Mouse (Mus musculus) forebrain, embryonic 11.5 days (tissue): ENCODE results near the gene Dynll1. TPM values are rescaled to one million over a fixed set of nuclear protein-coding genes. Genes with fewer than 3 reads are reported as not detected.

Experiments
- ATAC-seq: fragments of 200-750 bp; cut with Nextera tagmentation; replicated peaks from 2 replicates; pipeline ENCODE4 v1.8.0; 2017; ENCODE audit warnings: moderate TSS enrichment; ENCODE audit not compliant: low FRiP score
- DNase-seq: peaks from one replicate; pipeline ENCODE4 v3.0.0-alpha.2; 2017; ENCODE audit warnings: low spot score
- H3K27ac ChIP-seq: fragments of 300-500 bp; sonication (generic); 2 replicates; pipeline ENCODE4 v1.5.1; 2014; ENCODE audit warnings: low read depth, low read length
- H3K27me3 ChIP-seq: fragments of 300-500 bp; sonication (generic); 2 replicates; pipeline ENCODE4 v1.6.1; 2014; ENCODE audit warnings: mild to moderate bottlenecking, low read length, mixed read lengths; ENCODE audit not compliant: control insufficient read depth, insufficient read depth
- H3K36me3 ChIP-seq: fragments of 300-500 bp; sonication (generic); 2 replicates; pipeline ENCODE4 v1.6.1; 2014; ENCODE audit warnings: mild to moderate bottlenecking, low read length, moderate library complexity, mixed read lengths; ENCODE audit not compliant: control insufficient read depth, insufficient read depth
- H3K4me1 ChIP-seq: fragments of 300-500 bp; sonication (generic); replicated peaks from 2 replicates; pipeline ENCODE4 v1.6.1; 2014; ENCODE audit warnings: low read length, mixed read lengths; ENCODE audit not compliant: control insufficient read depth, insufficient read depth
- H3K4me2 ChIP-seq: fragments of 300-500 bp; sonication (generic); 2 replicates; pipeline ENCODE4 v1.6.1; 2014; ENCODE audit warnings: low read depth, mild to moderate bottlenecking, low read length, moderate library complexity, mixed read lengths; ENCODE audit not compliant: severe bottlenecking
- H3K4me3 ChIP-seq: fragments of 300-500 bp; sonication (generic); 2 replicates; pipeline ENCODE4 v1.5.1; 2014; ENCODE audit warnings: low read depth, low read length
- H3K9ac ChIP-seq: fragments of 300-500 bp; sonication (generic); 2 replicates; pipeline ENCODE4 v1.6.1; 2014; ENCODE audit warnings: low read length
- H3K9me3 ChIP-seq: fragments of 300-500 bp; sonication (generic); 2 replicates; pipeline ENCODE4 v1.6.1; 2016; ENCODE audit warnings: low read length, mixed read lengths; ENCODE audit not compliant: control insufficient read depth
- WGBS: fragments of 180-500 bp; shearing (Covaris S2); extraction: QIAGEN DNeasy Blood & Tissue Kit; methylation state at CpG from one replicate; pipeline ENCODE4 v1.1.7; 2014; 5-methylcytosine and 5-hydroxymethylcytosine counted together
- polyA plus RNA-seq: library from polyadenylated mRNA; unstranded; fragments of >200 nt; fragmentation: Nextera tagmentation; extraction: Ambion mirVana; gene quantifications from 2 replicates; pipeline ENCODE4 v1.2.1, GENCODE M21; 2014

Dynll1 gene
- polyA plus RNA-seq, result 1,518 and 1,534 TPM in 2 replicates

- Histone ChIP-seq H3K9me3 (no peaks in the 10 kb centered on the region), H3K4me2 (peak within 1 kb of the TSS; percentile 76), H3K4me1 (peaks cover 21% of the 10 kb centered on the region; the same call in 1 of the 2 replicates), H3K27ac (peak within 1 kb of the TSS; percentile 85), H3K9ac (peak within 1 kb of the TSS; percentile 89), H3K36me3 (peaks cover 8% of the 10 kb centered on the region), H3K4me3 (peak within 1 kb of the TSS; percentile 83), H3K27me3 (peaks cover 4% of the 10 kb centered on the region; the same call in 1 of the 2 replicates)
- peak; percentile 97 for ATAC-seq
- DNase-seq, result peak; percentile 100
- WGBS, result under 1% methylated on average over 62 of the region's 66 CpGs
These were observed at the start of gene Dynll1 for GRCm38 (mm10) chr5:115300792-115301614. Gene Dynll1, minus strand, starts transcription at chr5:115300999.

- H3K4me2 ChIP-seq, result peak overlapping the region; percentile 67
- no peaks in the 10 kb centered on the region; the same call in 1 of the 2 replicates for H3K9me3 ChIP-seq
- ATAC-seq (peak; percentile 40; the same call in 1 of the 2 replicates), DNase-seq (no peak)
- H3K27ac ChIP-seq, result peak overlapping the region; percentile 83
- peak overlapping the region; percentile 89 for H3K4me3 ChIP-seq
- peaks cover 12% of the 10 kb centered on the region; the same call in 1 of the 2 replicates for H3K36me3 ChIP-seq
- peaks cover 9% of the 10 kb centered on the region for H3K4me1 ChIP-seq
- peak overlapping the region; percentile 83 for H3K9ac ChIP-seq
- under 1% methylated on average over 18 of the region's 18 CpGs for WGBS
- H3K27me3 ChIP-seq, result no peaks in the 10 kb centered on the region
These were observed 48.4 kb upstream of the Dynll1 start for GRCm38 (mm10) chr5:115349225-115349555.

- peak within 1 kb of the TSS; percentile 83 for H3K27ac ChIP-seq
- H3K4me3 ChIP-seq, result peak within 1 kb of the TSS; percentile 89
- peaks cover 9% of the 10 kb centered on the region for H3K4me1 ChIP-seq
- H3K36me3 ChIP-seq, result peaks cover 15% of the 10 kb centered on the region; the same call in 1 of the 2 replicates
- H3K9me3 ChIP-seq, result no peaks in the 10 kb centered on the region; the same call in 1 of the 2 replicates
- ATAC-seq (peak; percentile 94), DNase-seq (peak; percentile 100)
- H3K9ac ChIP-seq, result peak within 1 kb of the TSS; percentile 83
- H3K4me2 ChIP-seq, result peak within 1 kb of the TSS; percentile 67
- under 1% methylated on average over 72 of the region's 74 CpGs for WGBS
- H3K27me3 ChIP-seq, result no peaks in the 10 kb centered on the region
These were observed 47.9 kb upstream of the Dynll1 start, which contains the start of gene Cox6a1 for GRCm38 (mm10) chr5:115348546-115349224. Gene Cox6a1, minus strand, starts transcription at chr5:115348981.

GRCm38 (mm10) chr5:115347564-115347963 is 46.8 kb upstream of the Dynll1 start:
- H3K36me3 ChIP-seq, result peaks cover 18% of the 10 kb centered on the region; the same call in 1 of the 2 replicates
- 5% methylated on average over 5 of the region's 5 CpGs for WGBS
- H3K9ac ChIP-seq, result peak overlapping the region; percentile 37
- peak overlapping the region; percentile 67 for H3K4me2 ChIP-seq
- peak overlapping the region; percentile 89 for H3K4me3 ChIP-seq
- H3K4me1 ChIP-seq, result peaks cover 9% of the 10 kb centered on the region
- no peak overlapping the region for H3K27ac ChIP-seq
- H3K9me3 ChIP-seq, result no peaks in the 10 kb centered on the region; the same call in 1 of the 2 replicates
- DNase-seq, result peak; percentile 89
- ATAC-seq, result 0 out of 2 replicates have a peak, but pooled peaks have one; percentile 39
- H3K27me3 ChIP-seq, result no peaks in the 10 kb centered on the region

GRCm38 (mm10) chr5:115341314-115342165 is 40.7 kb upstream of the Dynll1 start:
- no peak; the same call in 1 of the 2 replicates for ATAC-seq
- H3K4me2 ChIP-seq, result peak overlapping the region; percentile 74
- no peak for DNase-seq
- H3K4me3 ChIP-seq, result peak overlapping the region; percentile 80
- WGBS, result 13% methylated on average over 36 of the region's 36 CpGs
- no peaks in the 10 kb centered on the region for H3K9me3 ChIP-seq
- peak overlapping the region; percentile 83 for H3K9ac ChIP-seq
- H3K27ac ChIP-seq, result no peak overlapping the region
- H3K36me3 ChIP-seq, result peaks cover 18% of the 10 kb centered on the region; the same call in 1 of the 2 replicates
- H3K27me3 ChIP-seq, result no peaks in the 10 kb centered on the region
- H3K4me1 ChIP-seq, result peaks cover 6% of the 10 kb centered on the region

GRCm38 (mm10) chr5:115340577-115341313 is 39.9 kb upstream of the Dynll1 start, which contains the start of the genes Gatc and Triap1:
Gene Gatc, minus strand, starts transcription at chr5:115341178.
Gene Triap1, plus strand, starts transcription at chr5:115341225.
- DNase-seq, result peak; percentile 96
- H3K36me3 ChIP-seq, result peaks cover 18% of the 10 kb centered on the region; the same call in 1 of the 2 replicates

GRCm38 (mm10) chr5:115340007-115340406 is 39.2 kb upstream of the Dynll1 start:
- peak overlapping the region; percentile 80 for H3K4me3 ChIP-seq
- no peak for ATAC-seq
- H3K36me3 ChIP-seq, result peaks cover 14% of the 10 kb centered on the region; the same call in 1 of the 2 replicates
- peak overlapping the region; percentile 83; the same call in 1 of the 2 replicates for H3K9ac ChIP-seq
- H3K27ac ChIP-seq, result no peak overlapping the region
- DNase-seq, result no peak
- H3K4me1 ChIP-seq, result peaks cover 6% of the 10 kb centered on the region
- no peaks in the 10 kb centered on the region for H3K27me3 ChIP-seq
- no peaks in the 10 kb centered on the region for H3K9me3 ChIP-seq
- WGBS, result 46% methylated on average over 7 of the region's 7 CpGs
- H3K4me2 ChIP-seq, result peak overlapping the region; percentile 74

More at GRCm38 (mm10) chr5:115340577-115341313, 39.9 kb upstream of the Dynll1 start, which contains the start of the genes Gatc and Triap1:
- under 1% methylated on average over 62 of the region's 62 CpGs for WGBS
- Histone ChIP-seq H3K4me1 (peaks cover 6% of the 10 kb centered on the region), H3K4me2 (peak within 1 kb of the TSS; percentile 74), H3K4me3 (peak within 1 kb of the TSS; percentile 80), H3K27me3 (no peaks in the 10 kb centered on the region), H3K9me3 (no peaks in the 10 kb centered on the region), H3K9ac (peak within 1 kb of the TSS; percentile 83), H3K27ac (peak within 1 kb of the TSS; percentile 77)
- peak; percentile 89 for ATAC-seq
